Mouse (Mus musculus): ENCODE measurements around the gene Bdh1.
"Not testable (repeated sequence)": the region's sequence is repeated elsewhere in the genome, so short reads cannot be mapped to it uniquely, and the experiment has no call there.

Gene Bdh1

GRCm38 (mm10) chr16:31464953-31465352 lies 42.9 kb downstream of the Bdh1 start:
- DNase-seq (ENCODE audit: low read depth, low spot score), result no peak

GRCm38 (mm10) chr16:31465630-31466029 lies 43.5 kb downstream of the Bdh1 start:
- no peak for DNase-seq (ENCODE audit: low read depth, low spot score)

GRCm38 (mm10) chr16:31466106-31466505 lies 44.0 kb downstream of the Bdh1 start:
- no peak for DNase-seq (ENCODE audit: low read depth, low spot score)

- not testable (repeated sequence) for DNase-seq (ENCODE audit: low read depth, low spot score)
Observed at GRCm38 (mm10) chr16:31470819-31471218, 48.7 kb downstream of the Bdh1 start.

GRCm38 (mm10) chr16:31471994-31472393 lies 49.9 kb downstream of the Bdh1 start:
- DNase-seq (ENCODE audit: low read depth, low spot score), result no peak

- no peak for DNase-seq (ENCODE audit: low read depth, low spot score)
Observed at GRCm38 (mm10) chr16:31473226-31473625, 51.1 kb downstream of the Bdh1 start.

- DNase-seq (ENCODE audit: low read depth, low spot score), result no peak
Observed at GRCm38 (mm10) chr16:31475123-31475968, 53.3 kb downstream of the Bdh1 start.

- DNase-seq (ENCODE audit: low read depth, low spot score), result no peak
Observed at GRCm38 (mm10) chr16:31476872-31477603, 55.0 kb downstream of the Bdh1 start.

- DNase-seq (ENCODE audit: low read depth, low spot score), result no peak
Observed at GRCm38 (mm10) chr16:31485336-31485735, 63.3 kb downstream of the Bdh1 start.

- DNase-seq (ENCODE audit: low read depth, low spot score), result no peak
Observed at GRCm38 (mm10) chr16:31487266-31487665, 65.2 kb downstream of the Bdh1 start.

GRCm38 (mm10) chr16:31489096-31489495 lies 67.0 kb downstream of the Bdh1 start:
- DNase-seq (ENCODE audit: low read depth, low spot score), result no peak

GRCm38 (mm10) chr16:31490967-31491366 lies 68.9 kb downstream of the Bdh1 start:
- DNase-seq (ENCODE audit: low read depth, low spot score), result no peak

GRCm38 (mm10) chr16:31492921-31493549 lies 71.0 kb downstream of the Bdh1 start:
- no peak for DNase-seq (ENCODE audit: low read depth, low spot score)

- DNase-seq (ENCODE audit: low read depth, low spot score), result no peak
Observed at GRCm38 (mm10) chr16:31493550-31493965, 71.5 kb downstream of the Bdh1 start.

GRCm38 (mm10) chr16:31493991-31494390 lies 71.9 kb downstream of the Bdh1 start:
- DNase-seq (ENCODE audit: low read depth, low spot score), result no peak

GRCm38 (mm10) chr16:31495356-31495755 lies 73.3 kb downstream of the Bdh1 start:
- DNase-seq (ENCODE audit: low read depth, low spot score), result no peak

- no peak for DNase-seq (ENCODE audit: low read depth, low spot score)
Observed at GRCm38 (mm10) chr16:31495769-31496168, 73.7 kb downstream of the Bdh1 start.

GRCm38 (mm10) chr16:31498336-31498735 lies 76.3 kb downstream of the Bdh1 start:
- DNase-seq (ENCODE audit: low read depth, low spot score), result no peak

- DNase-seq (ENCODE audit: low read depth, low spot score), result no peak
Observed at GRCm38 (mm10) chr16:31499021-31499420, 76.9 kb downstream of the Bdh1 start.

- DNase-seq (ENCODE audit: low read depth, low spot score), result peak; percentile 80
Observed at GRCm38 (mm10) chr16:31499681-31500310, 77.7 kb downstream of the Bdh1 start.

- no peak for DNase-seq (ENCODE audit: low read depth, low spot score)
Observed at GRCm38 (mm10) chr16:31500532-31500931, 78.5 kb downstream of the Bdh1 start.
